Mouse (Mus musculus): ENCODE results near the gene Zmiz1. TPM values are rescaled to one million over a fixed set of nuclear protein-coding genes. Genes with fewer than 3 reads are reported as not detected.

The Zmiz1 gene
- polyA plus RNA-seq, 1 experiment from 2014 or later = 34.2 TPM

- H3K4me1 ChIP-seq (replicated peaks) = peaks cover 97% of the 10 kb centered on the region
- H3K27ac ChIP-seq (ENCODE audit: poor library complexity, severe bottlenecking) = peak overlapping the region; percentile 90
- peak overlapping the region; percentile 52; the same call in 1 of the 2 replicates for H3K9ac ChIP-seq
- peak overlapping the region; percentile 7; the same call in 1 of the 2 replicates for H3K4me2 ChIP-seq
- no peaks in the 10 kb centered on the region for H3K9me3 ChIP-seq (replicated peaks)
- H3K4me3 ChIP-seq = no peak overlapping the region
- peak; percentile 58 for ATAC-seq (ENCODE audit: insufficient number of reproducible peaks, low FRiP score)
- H3K36me3 ChIP-seq = peaks cover 7% of the 10 kb centered on the region
- no peaks in the 10 kb centered on the region for H3K27me3 ChIP-seq (replicated peaks)
- 13% methylated on average over 13 of the region's 13 CpGs for WGBS
Observed at GRCm38 (mm10) chr14:25516640-25517591, 57.9 kb downstream of the Zmiz1 start.

- H3K27ac ChIP-seq (ENCODE audit: poor library complexity, severe bottlenecking) = no peak overlapping the region
- 90% methylated on average over 5 of the region's 5 CpGs for WGBS
- H3K4me3 ChIP-seq = no peak overlapping the region
- H3K36me3 ChIP-seq = peaks cover 7% of the 10 kb centered on the region
- H3K9me3 ChIP-seq (replicated peaks) = no peaks in the 10 kb centered on the region
- no peaks in the 10 kb centered on the region for H3K27me3 ChIP-seq (replicated peaks)
- ATAC-seq (ENCODE audit: insufficient number of reproducible peaks, low FRiP score) = no peak
- H3K4me2 ChIP-seq = no peak overlapping the region
- H3K4me1 ChIP-seq (replicated peaks) = peaks cover 97% of the 10 kb centered on the region
- no peak overlapping the region for H3K9ac ChIP-seq
Observed at GRCm38 (mm10) chr14:25518645-25519044, 59.7 kb downstream of the Zmiz1 start.

- ATAC-seq (ENCODE audit: insufficient number of reproducible peaks, low FRiP score) = no peak
- WGBS = 42% methylated on average over 4 of the region's 4 CpGs
- no peak overlapping the region for H3K9ac ChIP-seq
- no peak overlapping the region for H3K4me3 ChIP-seq
- peaks cover 98% of the 10 kb centered on the region for H3K4me1 ChIP-seq (replicated peaks)
- peaks cover 7% of the 10 kb centered on the region for H3K36me3 ChIP-seq
- no peaks in the 10 kb centered on the region for H3K9me3 ChIP-seq (replicated peaks)
- peak overlapping the region; percentile 74 for H3K27ac ChIP-seq (ENCODE audit: poor library complexity, severe bottlenecking)
- no peak overlapping the region for H3K4me2 ChIP-seq
- no peaks in the 10 kb centered on the region for H3K27me3 ChIP-seq (replicated peaks)
Observed at GRCm38 (mm10) chr14:25519656-25520055, 60.7 kb downstream of the Zmiz1 start.

GRCm38 (mm10) chr14:25520589-25520988 is 61.6 kb downstream of the Zmiz1 start:
- H3K36me3 ChIP-seq = peaks cover 7% of the 10 kb centered on the region
- ATAC-seq (ENCODE audit: insufficient number of reproducible peaks, low FRiP score) = no peak
- no peaks in the 10 kb centered on the region for H3K9me3 ChIP-seq (replicated peaks)
- WGBS = 74% methylated on average over 4 of the region's 4 CpGs
- H3K27ac ChIP-seq (ENCODE audit: poor library complexity, severe bottlenecking) = peak overlapping the region; percentile 74
- peaks cover 98% of the 10 kb centered on the region for H3K4me1 ChIP-seq (replicated peaks)
- peak overlapping the region; percentile 45; the same call in 1 of the 2 replicates for H3K9ac ChIP-seq
- H3K4me2 ChIP-seq = peak overlapping the region; percentile 22; the same call in 1 of the 2 replicates
- no peak overlapping the region for H3K4me3 ChIP-seq
- H3K27me3 ChIP-seq (replicated peaks) = no peaks in the 10 kb centered on the region

- H3K27ac ChIP-seq (ENCODE audit: poor library complexity, severe bottlenecking) = peak overlapping the region; percentile 74; the same call in 1 of the 2 replicates
- no peak for ATAC-seq (ENCODE audit: insufficient number of reproducible peaks, low FRiP score)
- no peak overlapping the region for H3K4me2 ChIP-seq
- H3K36me3 ChIP-seq = peaks cover 7% of the 10 kb centered on the region
- H3K4me3 ChIP-seq = no peak overlapping the region
- WGBS = 69% methylated on average over 9 of the region's 9 CpGs
- no peaks in the 10 kb centered on the region for H3K27me3 ChIP-seq (replicated peaks)
- no peaks in the 10 kb centered on the region for H3K9me3 ChIP-seq (replicated peaks)
- H3K9ac ChIP-seq = 0 out of 2 replicates have a peak overlapping the region, but pooled peaks have one; percentile 45
- peaks cover 98% of the 10 kb centered on the region for H3K4me1 ChIP-seq (replicated peaks)
Observed at GRCm38 (mm10) chr14:25520991-25521390, 62.0 kb downstream of the Zmiz1 start.

GRCm38 (mm10) chr14:25521500-25521899 is 62.5 kb downstream of the Zmiz1 start:
- Histone ChIP-seq H3K9ac (no peak overlapping the region), H3K4me1 (replicated peaks) (peaks cover 98% of the 10 kb centered on the region), H3K36me3 (peaks cover 7% of the 10 kb centered on the region), H3K27ac (ENCODE audit: poor library complexity, severe bottlenecking) (no peak overlapping the region), H3K9me3 (replicated peaks) (no peaks in the 10 kb centered on the region), H3K4me3 (no peak overlapping the region), H3K4me2 (no peak overlapping the region), H3K27me3 (replicated peaks) (no peaks in the 10 kb centered on the region)
- no peak for ATAC-seq (ENCODE audit: insufficient number of reproducible peaks, low FRiP score)
- WGBS = 71% methylated on average over 4 of the region's 4 CpGs

GRCm38 (mm10) chr14:25522415-25522814 is 63.4 kb downstream of the Zmiz1 start:
- no peaks in the 10 kb centered on the region for H3K27me3 ChIP-seq (replicated peaks)
- no peaks in the 10 kb centered on the region for H3K9me3 ChIP-seq (replicated peaks)
- no peak overlapping the region for H3K4me2 ChIP-seq
- peak; percentile 38 for ATAC-seq (ENCODE audit: insufficient number of reproducible peaks, low FRiP score)
- H3K9ac ChIP-seq = 0 out of 2 replicates have a peak overlapping the region, but pooled peaks have one; percentile 53
- H3K4me1 ChIP-seq (replicated peaks) = peaks cover 98% of the 10 kb centered on the region
- H3K36me3 ChIP-seq = peaks cover 7% of the 10 kb centered on the region
- no peak overlapping the region for H3K4me3 ChIP-seq
- 6% methylated on average over 4 of the region's 4 CpGs for whole genome bisulfite sequencing
- peak overlapping the region; percentile 87 for H3K27ac ChIP-seq (ENCODE audit: poor library complexity, severe bottlenecking)

- H3K4me2 ChIP-seq = no peak overlapping the region
- 16% methylated on average over 11 of the region's 11 CpGs for WGBS
- H3K36me3 ChIP-seq = peaks cover 3% of the 10 kb centered on the region; the same call in 1 of the 2 replicates
- H3K9ac ChIP-seq = peak overlapping the region; percentile 53
- ATAC-seq (ENCODE audit: insufficient number of reproducible peaks, low FRiP score) = peak; percentile 27; the same call in 1 of the 2 replicates
- peaks cover 96% of the 10 kb centered on the region for H3K4me1 ChIP-seq (replicated peaks)
- no peaks in the 10 kb centered on the region for H3K9me3 ChIP-seq (replicated peaks)
- H3K27ac ChIP-seq (ENCODE audit: poor library complexity, severe bottlenecking) = peak overlapping the region; percentile 87
- H3K27me3 ChIP-seq (replicated peaks) = no peaks in the 10 kb centered on the region
- no peak overlapping the region for H3K4me3 ChIP-seq
Observed at GRCm38 (mm10) chr14:25523230-25524110, 64.5 kb downstream of the Zmiz1 start.

GRCm38 (mm10) chr14:25524111-25524495 is 65.1 kb downstream of the Zmiz1 start:
- H3K27ac ChIP-seq (ENCODE audit: poor library complexity, severe bottlenecking) = peak overlapping the region; percentile 87
- peak overlapping the region; percentile 42 for H3K9ac ChIP-seq
- H3K9me3 ChIP-seq (replicated peaks) = no peaks in the 10 kb centered on the region
- H3K4me2 ChIP-seq = no peak overlapping the region
- ATAC-seq (ENCODE audit: insufficient number of reproducible peaks, low FRiP score) = no peak
- H3K4me3 ChIP-seq = no peak overlapping the region
- no peaks in the 10 kb centered on the region for H3K36me3 ChIP-seq
- H3K4me1 ChIP-seq (replicated peaks) = peaks cover 92% of the 10 kb centered on the region
- WGBS = 51% methylated on average over 9 of the region's 9 CpGs
- no peaks in the 10 kb centered on the region for H3K27me3 ChIP-seq (replicated peaks)

GRCm38 (mm10) chr14:25524884-25525283 is 65.9 kb downstream of the Zmiz1 start:
- Histone ChIP-seq H3K27ac (ENCODE audit: poor library complexity, severe bottlenecking) (peak overlapping the region; percentile 87), H3K4me2 (no peak overlapping the region), H3K9ac (no peak overlapping the region), H3K27me3 (replicated peaks) (no peaks in the 10 kb centered on the region), H3K9me3 (replicated peaks) (no peaks in the 10 kb centered on the region), H3K4me3 (no peak overlapping the region), H3K4me1 (replicated peaks) (peaks cover 84% of the 10 kb centered on the region), H3K36me3 (peaks cover 3% of the 10 kb centered on the region; the same call in 1 of the 2 replicates)
- peak; percentile 66 for ATAC-seq (ENCODE audit: insufficient number of reproducible peaks, low FRiP score)
- 29% methylated on average over 4 of the region's 4 CpGs for WGBS

All from heart, embryonic 12.5 days (tissue).